8 mouse cellular contexts compared by ENCODE assay signal in the genomic region with DNA sequence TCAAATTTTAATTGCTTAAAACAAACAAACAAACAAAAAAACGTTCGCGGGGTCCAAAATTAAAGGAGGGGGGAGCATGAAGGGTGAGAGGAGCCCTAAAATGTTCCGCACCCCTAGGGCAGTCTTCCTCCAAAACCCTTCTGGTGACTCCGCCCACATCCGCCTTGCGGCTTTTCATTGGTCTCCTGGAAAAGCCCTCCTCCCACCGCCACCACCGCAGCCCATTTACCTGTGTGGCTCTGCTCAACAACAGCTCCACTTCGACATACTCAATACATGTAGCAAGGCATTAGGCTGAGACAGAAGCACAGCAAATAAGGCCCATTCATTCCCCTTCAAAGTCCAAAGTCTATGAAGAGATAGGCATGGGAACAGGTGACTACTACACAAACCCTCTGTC. TPM values are rescaled to one million over a fixed set of nuclear protein-coding genes. Genes with fewer than 3 reads are reported as not detected.
DNase-seq lines count a peak whose midpoint lies in the region; ATAC-seq lines count a peak whose summit lies in the region.
"Had no signal": no experiment of that assay in that cellular context is flagged by ENCODE, and none has a peak within 500 bp of the region (broad histone marks: within the 10 kb centered on the region; RNA-seq: fewer than 3 reads in every experiment).

No protein-coding gene starts in this region.

- 14% methylated on average over 10 of the region's 10 CpGs for WGBS in intestine, embryonic 16.5 days
- WGBS in midbrain, embryonic 16.5 days: 18% methylated on average over 10 of the region's 10 CpGs
- WGBS in forebrain, embryonic 11.5 days: 11% methylated on average over 10 of the region's 10 CpGs

- no peaks in the 10 kb centered on the region for H3K9me3 ChIP-seq in intestine, embryonic 16.5 days (ENCODE audit: control insufficient read depth, low read length)
- no peaks in the 10 kb centered on the region for H3K9me3 ChIP-seq in midbrain, embryonic 16.5 days (replicated peaks; ENCODE audit: control insufficient read depth, low read length, poor library complexity, severe bottlenecking)
- no peaks in the 10 kb centered on the region for H3K9me3 ChIP-seq in forebrain, embryonic 11.5 days (ENCODE audit: control insufficient read depth, low read length)
- H3K9me3 ChIP-seq: neural tube, embryonic 13.5 days had no signal

- H3K27ac ChIP-seq in intestine, embryonic 16.5 days (ENCODE audit: low read length): no peak overlapping the region
- no peak overlapping the region for H3K27ac ChIP-seq in midbrain, embryonic 16.5 days (ENCODE audit: low read length)
- H3K27ac ChIP-seq in forebrain, embryonic 11.5 days (ENCODE audit: low read depth, low read length): no peak overlapping the region
- H3K27ac ChIP-seq: neural tube, embryonic 13.5 days had no signal

- H3K4me1 ChIP-seq in intestine, embryonic 16.5 days (ENCODE audit: control insufficient read depth, insufficient read depth, low read length): no peaks in the 10 kb centered on the region
- H3K4me1 ChIP-seq in midbrain, embryonic 16.5 days (ENCODE audit: control insufficient read depth, insufficient read depth, low read length): no peaks in the 10 kb centered on the region
- no peaks in the 10 kb centered on the region for H3K4me1 ChIP-seq in forebrain, embryonic 11.5 days (replicated peaks; ENCODE audit: control insufficient read depth, insufficient read depth, low read length)

- peak; percentile 2 for DNase-seq in 416B (ENCODE audit: low read depth)
- peak; percentile 73 for DNase-seq in CD4-positive, CD25-positive, alpha-beta regulatory T cell, adult 2 months (ENCODE audit: low read depth, low spot score)
- DNase-seq in ovary, postnatal 36 days (ENCODE audit: low spot score): no peak
- no peak for DNase-seq in adrenal gland, adult 18-20 months (ENCODE audit: low spot score in 2 of 2)
- no peak for DNase-seq in forebrain, embryonic 11.5 days (ENCODE audit: low spot score)

- ATAC-seq in intestine, embryonic 16.5 days: peak; percentile 59; the same call in 1 of the 2 replicates
- ATAC-seq in midbrain, embryonic 16.5 days: no peak
- ATAC-seq in forebrain, embryonic 11.5 days (replicated peaks; ENCODE audit: low FRiP score): no peak

- H3K27me3 ChIP-seq in intestine, embryonic 16.5 days (replicated peaks; ENCODE audit: control insufficient read depth, insufficient read depth, low read length): no peaks in the 10 kb centered on the region
- H3K27me3 ChIP-seq in midbrain, embryonic 16.5 days (ENCODE audit: control insufficient read depth, insufficient read depth, low read depth, low read length): no peaks in the 10 kb centered on the region
- no peaks in the 10 kb centered on the region for H3K27me3 ChIP-seq in forebrain, embryonic 11.5 days (ENCODE audit: control insufficient read depth, insufficient read depth, low read length)
- H3K27me3 ChIP-seq: neural tube, embryonic 13.5 days had no signal

- H3K4me3 ChIP-seq in intestine, embryonic 16.5 days (ENCODE audit: low read length): no peak overlapping the region
- no peak overlapping the region for H3K4me3 ChIP-seq in midbrain, embryonic 16.5 days (ENCODE audit: low read depth, low read length)
- no peak overlapping the region for H3K4me3 ChIP-seq in forebrain, embryonic 11.5 days (ENCODE audit: low read depth, low read length)
- H3K4me3 ChIP-seq: neural tube, embryonic 13.5 days had no signal

- H3K36me3 ChIP-seq in intestine, embryonic 16.5 days (ENCODE audit: control insufficient read depth, insufficient read depth, low read length): no peaks in the 10 kb centered on the region
- no peaks in the 10 kb centered on the region for H3K36me3 ChIP-seq in midbrain, embryonic 16.5 days (ENCODE audit: control insufficient read depth, insufficient read depth, low read length)
- no peaks in the 10 kb centered on the region for H3K36me3 ChIP-seq in forebrain, embryonic 11.5 days (ENCODE audit: control insufficient read depth, insufficient read depth, low read length)
- H3K36me3 ChIP-seq: neural tube, embryonic 13.5 days had no signal

- H3K4me2 ChIP-seq in intestine, embryonic 16.5 days (ENCODE audit: low read depth, low read length): 0 out of 2 replicates have a peak overlapping the region, but pooled peaks have one; percentile 25
- H3K4me2 ChIP-seq in midbrain, embryonic 16.5 days (ENCODE audit: low read length): 0 out of 2 replicates have a peak overlapping the region, but pooled peaks have one; percentile 27
- H3K4me2 ChIP-seq in forebrain, embryonic 11.5 days (ENCODE audit: low read depth, low read length, severe bottlenecking): no peak overlapping the region
- H3K4me2 ChIP-seq: neural tube, embryonic 13.5 days had no signal

- no peak overlapping the region for H3K9ac ChIP-seq in intestine, embryonic 16.5 days (ENCODE audit: low read depth, low read length)
- no peak overlapping the region for H3K9ac ChIP-seq in midbrain, embryonic 16.5 days (ENCODE audit: low read depth, low read length)
- H3K9ac ChIP-seq in forebrain, embryonic 11.5 days (ENCODE audit: low read length): no peak overlapping the region
- H3K9ac ChIP-seq: neural tube, embryonic 13.5 days had no signal

RNA-seq across cellular contexts. Expression of a gene that starts 14.7 kb away (rescaled TPM):
- 0.06 and 0.10 TPM in 2 replicates for polyA plus RNA-seq in intestine, embryonic 16.5 days (2015; fragmentation: Nextera tagmentation; extraction: Ambion mirVana)
- polyA plus RNA-seq in midbrain, embryonic 16.5 days (2015; fragmentation: Nextera tagmentation; extraction: Ambion mirVana): 0.28 and 0.53 TPM in 2 replicates
- not detected for total RNA-seq in adrenal gland, adult 18-20 months (2021)
- 0.07 TPM in 1 of 2 replicates, not detected in the other for polyA plus RNA-seq in forebrain, embryonic 11.5 days (2014; fragmentation: Nextera tagmentation; extraction: Ambion mirVana)

Comparison
In these comparisons a context has a peak if more than half of its experiments do, and no peak if none do; other contexts are left out.
1. DNase-seq: peak in 416B (single experiment) and CD4-positive, CD25-positive, alpha-beta regulatory T cell, adult 2 months (single experiment); none in ovary, postnatal 36 days (single experiment), adrenal gland, adult 18-20 months (0 of 2) and forebrain, embryonic 11.5 days (single experiment).